8 mouse cellular contexts compared by ENCODE assay signal in the genomic region with DNA sequence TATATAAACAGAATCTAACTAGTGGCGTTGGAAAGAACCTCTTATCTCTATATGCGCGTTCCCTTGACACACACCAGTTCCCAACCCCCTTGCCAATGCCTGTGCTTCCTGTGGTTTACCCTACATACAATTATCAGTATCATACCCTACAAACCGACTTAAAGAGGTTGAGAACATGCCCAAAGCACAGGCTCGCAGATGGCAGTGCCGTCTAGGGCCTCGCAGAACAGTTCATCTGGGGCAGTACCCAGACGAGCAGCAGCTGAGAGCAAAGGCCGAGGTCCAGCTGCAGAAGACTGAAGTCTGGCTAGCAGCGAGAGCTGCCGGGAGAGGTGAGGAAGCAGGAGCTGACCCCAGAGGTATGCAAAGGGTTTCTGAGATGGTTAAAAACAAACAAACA. TPM values are rescaled to one million over a fixed set of nuclear protein-coding genes. Genes with fewer than 3 reads are reported as not detected.
DNase-seq lines count a peak whose midpoint lies in the region; ATAC-seq lines count a peak whose summit lies in the region.

No protein-coding gene starts in this region.

- ATAC-seq in midbrain, embryonic 13.5 days: no peak
- peak; percentile 71 for ATAC-seq in erythroid progenitor cell, adult 5-6 weeks (replicated peaks; ENCODE audit: low FRiP score, poor library complexity, severe bottlenecking)
- no peak for ATAC-seq in limb, embryonic 12.5 days (ENCODE audit: insufficient number of reproducible peaks, insufficient read depth, low FRiP score, low TSS enrichment, low read depth)

- no peak overlapping the region for H3K4me2 ChIP-seq in midbrain, embryonic 13.5 days (replicated peaks)
- H3K4me2 ChIP-seq in limb, embryonic 12.5 days: no peak overlapping the region

- H3K27ac ChIP-seq in midbrain, embryonic 10.5 days (replicated peaks): peak overlapping the region; percentile 49; the same call in 1 of the 2 replicates
- H3K27ac ChIP-seq in midbrain, embryonic 13.5 days: no peak overlapping the region
- H3K27ac ChIP-seq in limb, embryonic 12.5 days: peak overlapping the region; percentile 62

- H3K4me3 ChIP-seq in midbrain, embryonic 10.5 days: no peak overlapping the region
- H3K4me3 ChIP-seq in midbrain, embryonic 13.5 days (replicated peaks): no peak overlapping the region
- no peak overlapping the region for H3K4me3 ChIP-seq in limb, embryonic 12.5 days (replicated peaks)

- peaks cover 8% of the 10 kb centered on the region for H3K4me1 ChIP-seq in midbrain, embryonic 10.5 days
- no peaks in the 10 kb centered on the region for H3K4me1 ChIP-seq in midbrain, embryonic 13.5 days (replicated peaks)
- H3K4me1 ChIP-seq in limb, embryonic 12.5 days (replicated peaks): peaks cover 26% of the 10 kb centered on the region

- H3K9me3 ChIP-seq in midbrain, embryonic 10.5 days (replicated peaks): no peaks in the 10 kb centered on the region
- no peaks in the 10 kb centered on the region for H3K9me3 ChIP-seq in midbrain, embryonic 13.5 days
- no peaks in the 10 kb centered on the region for H3K9me3 ChIP-seq in limb, embryonic 12.5 days

- WGBS in midbrain, embryonic 10.5 days: 78% methylated on average over 11 of the region's 11 CpGs
- WGBS in midbrain, embryonic 13.5 days: 76% methylated on average over 11 of the region's 11 CpGs
- 45% methylated on average over 11 of the region's 11 CpGs for WGBS in limb, embryonic 12.5 days

- DNase-seq in midbrain, embryonic 10.5 days (ENCODE audit: low spot score): no peak
- DNase-seq in thymus, postnatal 0 days (ENCODE audit: low spot score): peak; percentile 73
- DNase-seq in embryo, embryonic 10 days (ENCODE audit: low spot score): no peak
- no peak for DNase-seq in layer of hippocampus, postnatal 10 days (ENCODE audit: low spot score in 2 of 2)
- DNase-seq in adrenal gland, adult 8-10 months: no peak

- H3K27me3 ChIP-seq in midbrain, embryonic 10.5 days (ENCODE audit: low read depth, poor library complexity, severe bottlenecking): no peaks in the 10 kb centered on the region
- no peaks in the 10 kb centered on the region for H3K27me3 ChIP-seq in midbrain, embryonic 13.5 days
- no peaks in the 10 kb centered on the region for H3K27me3 ChIP-seq in limb, embryonic 12.5 days

- H3K9ac ChIP-seq in midbrain, embryonic 13.5 days (replicated peaks): no peak overlapping the region
- no peak overlapping the region for H3K9ac ChIP-seq in limb, embryonic 12.5 days (replicated peaks)

- no peaks in the 10 kb centered on the region for H3K36me3 ChIP-seq in midbrain, embryonic 10.5 days
- H3K36me3 ChIP-seq in midbrain, embryonic 13.5 days: no peaks in the 10 kb centered on the region
- H3K36me3 ChIP-seq in limb, embryonic 12.5 days: peaks cover 5% of the 10 kb centered on the region; the same call in 1 of the 2 replicates

RNA-seq across cellular contexts. Expression of a gene that starts 21.5 kb away (rescaled TPM):
- polyA plus RNA-seq in midbrain, embryonic 10.5 days (2016; fragmentation: Nextera tagmentation; extraction: Ambion mirVana): 8.4 and 9.3 TPM in 2 replicates
- 12.4 and 13.1 TPM in 2 replicates for polyA plus RNA-seq in midbrain, embryonic 13.5 days (2015; fragmentation: Nextera tagmentation; extraction: Ambion mirVana)
- 6.8 and 23.9 TPM in 2 replicates for total RNA-seq in erythroid progenitor cell, adult 5-6 weeks (2015; ENCODE audit: low replicate concordance)
- total RNA-seq in erythroid progenitor cell, adult 5-6 weeks (2017; ENCODE audit: low replicate concordance): 2.2 and 2.4 TPM in 2 replicates
- 18.5 and 22.4 TPM in 2 replicates for polyA plus RNA-seq in limb, embryonic 12.5 days (2016; fragmentation: Nextera tagmentation; extraction: Ambion mirVana)
- polyA plus RNA-seq in thymus, postnatal 0 days (2015; fragmentation: Nextera tagmentation; extraction: Ambion mirVana): 18.8 and 19.0 TPM in 2 replicates
- total RNA-seq in layer of hippocampus, postnatal 10 days (2021): 10 to 100 TPM; 21.4 to 25.9 TPM
- 10 to 100 TPM; 27.2 to 44.9 (median 35.5) TPM for total RNA-seq in adrenal gland, adult 8-10 months (2022)
